Mouse (Mus musculus): ENCODE measurements around the gene Hps6.

Hps6 gene

DNA sequence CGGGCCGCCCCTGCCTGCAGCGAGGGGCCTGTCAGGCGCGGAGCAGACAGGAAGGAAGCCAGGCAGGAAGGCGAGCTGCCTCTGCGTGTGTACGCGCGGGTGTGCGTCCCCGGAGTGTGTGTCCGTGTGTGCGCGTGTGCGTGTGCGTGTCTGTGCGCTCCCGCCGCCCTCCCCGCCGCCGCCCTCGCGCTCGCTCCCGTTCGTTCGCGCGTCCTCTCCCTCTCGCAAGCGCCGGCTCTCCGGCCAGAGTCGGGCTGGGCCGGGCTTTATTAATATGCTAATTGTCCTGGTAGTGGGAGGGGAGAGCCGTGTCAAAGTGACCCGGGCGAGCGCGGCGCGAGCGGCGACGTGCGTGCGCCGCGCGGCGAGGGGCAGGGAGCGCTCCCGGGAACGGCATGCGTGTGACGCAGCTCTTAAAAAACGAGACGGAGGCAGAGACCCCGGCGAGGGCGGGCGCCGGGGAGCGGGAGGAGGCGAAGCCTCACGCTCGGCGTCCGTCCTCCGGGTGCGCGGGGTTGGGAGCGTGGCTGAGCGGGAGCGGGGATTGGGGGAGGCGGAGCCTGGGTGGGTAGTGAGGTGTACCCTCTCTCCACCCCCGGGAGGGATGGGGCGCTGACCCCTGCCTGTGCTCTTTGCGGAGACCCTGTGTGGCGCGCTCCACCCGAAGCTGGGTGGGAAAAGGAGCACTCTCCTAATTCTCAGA, 41.8 kb downstream of the Hps6 start, which contains the start of gene Ldb1:
Gene Ldb1 (minus strand): TSS at position 222 of the 703 bp plus-strand sequence.
- DNase-seq (ENCODE audit: low spot score in 2 of 2) = peak; percentile 74 to 78

DNA sequence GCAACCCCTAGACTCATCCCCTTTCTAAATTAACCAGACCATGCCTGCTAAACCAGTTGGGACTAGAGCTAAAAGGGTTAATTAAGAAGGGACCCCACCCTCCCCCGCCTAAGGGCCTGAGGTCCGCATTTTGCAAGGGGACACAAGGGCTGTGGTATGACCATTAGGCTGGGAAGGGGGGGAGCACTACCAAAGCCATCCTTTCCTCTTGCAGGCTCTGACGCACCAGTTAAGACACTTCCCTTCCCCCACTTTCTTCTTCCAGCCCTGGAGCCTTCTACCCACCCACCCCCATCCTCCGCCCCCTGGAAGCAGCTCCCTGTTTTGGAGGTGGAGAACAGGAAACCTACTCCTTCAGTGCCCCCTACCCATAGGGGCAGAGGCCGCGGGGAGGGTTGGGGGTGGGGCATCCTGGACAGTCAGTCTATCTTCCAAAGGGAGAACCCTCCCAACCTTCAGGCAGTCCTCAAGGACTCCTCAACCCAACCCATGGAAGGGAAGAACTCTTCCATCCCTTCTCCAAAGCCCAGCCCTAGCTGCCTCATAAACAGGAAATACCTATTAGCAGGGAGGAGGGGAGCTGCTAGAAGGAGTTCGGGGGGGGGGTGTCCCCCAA, 42.5 kb downstream of the Hps6 start:
- DNase-seq (ENCODE audit: low spot score in 2 of 2) = peak in 1 of 2 experiments; percentile 58

DNA sequence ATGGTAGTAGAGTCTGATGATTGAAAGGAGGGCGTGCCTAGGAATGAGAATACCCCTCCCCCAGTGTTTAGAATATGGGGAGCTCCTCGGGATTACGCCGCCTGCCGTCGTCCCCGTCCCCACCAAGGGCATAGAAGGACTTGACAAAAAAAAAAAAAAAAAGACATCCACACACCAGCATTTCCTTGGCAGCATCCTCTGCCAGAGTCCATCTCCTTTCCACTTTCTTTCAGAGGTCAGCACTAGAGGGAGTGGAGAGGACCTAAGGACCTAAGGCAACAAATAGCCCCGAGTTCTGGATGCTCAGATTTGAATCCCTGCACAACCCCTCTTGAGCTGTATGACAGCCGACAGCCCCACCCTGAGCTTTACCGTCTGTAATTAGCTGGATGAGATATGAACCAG, 43.3 kb downstream of the Hps6 start:
- DNase-seq (ENCODE audit: low spot score in 2 of 2) = no peak

DNA sequence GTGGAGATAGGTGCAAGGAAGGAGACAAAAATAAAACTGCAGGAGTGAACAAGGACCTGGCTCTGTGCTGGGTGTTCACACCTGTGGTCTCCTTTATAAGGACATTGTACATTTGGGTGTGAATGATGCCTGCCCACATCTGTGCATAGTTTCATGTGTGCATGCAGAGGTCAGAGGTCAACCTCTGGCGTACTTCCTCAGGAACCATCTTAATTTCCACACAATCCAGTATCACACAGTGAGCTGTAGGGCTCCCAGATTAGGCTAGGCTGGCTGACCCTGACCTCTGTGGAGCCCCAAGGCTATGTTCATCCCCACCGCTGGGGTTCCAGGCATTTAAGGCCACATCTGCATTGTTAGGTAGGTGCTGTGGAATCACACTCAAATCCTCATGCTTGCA, 44.1 kb downstream of the Hps6 start:
- DNase-seq (ENCODE audit: low spot score in 2 of 2) = no peak

DNA sequence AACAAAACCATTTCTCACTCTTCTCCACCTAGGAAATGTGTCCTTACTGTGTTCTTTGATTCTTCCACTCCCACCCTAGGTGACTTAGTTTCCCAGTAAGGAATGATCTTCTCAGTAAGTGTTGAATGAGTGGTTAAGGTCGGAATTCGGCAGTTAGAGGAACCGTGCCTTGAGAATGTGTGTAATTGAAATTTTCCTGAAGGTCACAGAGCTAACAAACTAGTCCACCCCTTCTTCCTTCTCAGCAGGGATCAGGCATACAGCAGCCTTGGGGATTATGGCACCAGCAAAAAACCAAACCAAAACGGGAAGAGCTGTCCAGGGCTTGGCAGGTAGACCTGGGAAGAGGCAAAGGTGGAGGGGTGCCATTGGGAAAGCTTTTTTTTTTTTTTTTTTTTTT, 45.8 kb downstream of the Hps6 start:
- no peak for DNase-seq (ENCODE audit: low spot score in 2 of 2)

DNA sequence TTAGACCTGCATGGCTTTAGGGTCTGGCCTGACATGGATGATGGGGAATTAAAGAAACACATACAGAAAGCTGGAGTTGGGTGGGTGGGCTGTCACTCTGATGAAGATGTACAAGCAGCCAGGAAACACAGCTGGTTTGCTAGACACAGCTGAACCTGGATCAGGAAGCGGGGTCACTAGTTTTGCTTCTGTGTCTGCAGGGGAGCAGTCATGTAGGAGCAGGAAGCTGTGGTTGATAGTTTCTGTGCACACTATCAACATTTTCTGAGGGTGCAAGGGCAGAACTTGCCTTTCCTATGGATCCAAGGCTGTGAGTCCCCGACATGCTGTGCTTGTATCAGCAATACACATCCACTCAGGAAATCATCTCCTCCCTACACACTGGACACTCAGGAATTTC, 47.2 kb downstream of the Hps6 start:
- no peak for DNase-seq (ENCODE audit: low spot score in 2 of 2)

All from frontal cortex, postnatal 14 days (tissue).